Mouse (Mus musculus): ENCODE measurements around the gene Wdr19.

DNA sequence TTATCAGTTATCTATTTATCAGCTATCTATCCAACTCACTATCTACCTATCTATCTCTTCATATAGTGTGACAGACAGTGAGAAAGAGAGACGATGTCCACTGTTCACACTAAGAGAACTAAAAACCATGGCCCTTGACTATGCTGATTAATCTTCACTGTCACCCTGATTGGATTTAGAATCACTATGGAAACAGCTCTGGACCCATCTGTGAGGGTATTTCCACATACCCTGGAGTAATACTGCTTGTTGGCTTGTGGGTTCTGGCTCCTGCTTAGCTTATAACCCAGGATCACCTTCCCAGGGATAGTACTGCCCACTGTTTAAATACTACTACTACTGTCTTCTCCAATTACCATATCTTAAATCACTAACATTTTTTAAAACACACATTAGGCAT lies 17.2 kb upstream of the Wdr19 start:
- no peak for TF ChIP-seq CTCF (IDR thresholded peaks at IDR 0.05)
- TF ChIP-seq EP300 (IDR thresholded peaks at IDR 0.05; ENCODE audit: insufficient read depth, low read depth, low read length), result no peak

Measured in heart, adult 2 months (tissue).